Mouse (Mus musculus) liver, embryonic 13.5 days (tissue): Measurements from ENCODE around the gene Apol11b. TPM values are rescaled to one million over a fixed set of nuclear protein-coding genes. Genes with fewer than 3 reads are reported as not detected.

ENCODE experiments used
- ATAC-seq: fragments of 200-750 bp; cut with Nextera tagmentation; 2 replicates; pipeline ENCODE4 v1.8.0; 2017; ENCODE audit warnings: low read depth, mild to moderate bottlenecking, moderate number of reproducible peaks, moderate library complexity
- DNase-seq: peaks from one replicate; pipeline ENCODE4 v3.0.0; 2022
- H3K27ac ChIP-seq: fragments of 300-500 bp; sonication (generic); 2 replicates; pipeline ENCODE4 v1.5.1; 2015; ENCODE audit warnings: moderate library complexity, mild to moderate bottlenecking, inconsistent platforms
- H3K27me3 ChIP-seq: fragments of 300-500 bp; sonication (generic); 2 replicates; pipeline ENCODE4 v1.6.1; 2015; ENCODE audit warnings: mild to moderate bottlenecking, inconsistent platforms
- H3K36me3 ChIP-seq: fragments of 300-500 bp; sonication (generic); 2 replicates; pipeline ENCODE4 v1.6.1; 2015; ENCODE audit warnings: mild to moderate bottlenecking, inconsistent platforms
- H3K4me1 ChIP-seq: fragments of 300-500 bp; sonication (generic); replicated peaks from 2 replicates; pipeline ENCODE4 v1.6.1; 2015; ENCODE audit warnings: inconsistent platforms
- H3K4me2 ChIP-seq: fragments of 300-500 bp; sonication (generic); 2 replicates; pipeline ENCODE4 v1.6.1; 2015; ENCODE audit warnings: inconsistent platforms, mild to moderate bottlenecking, moderate library complexity
- H3K4me3 ChIP-seq: fragments of 300-500 bp; sonication (generic); replicated peaks from 2 replicates; pipeline ENCODE4 v1.5.1; 2015; ENCODE audit warnings: mild to moderate bottlenecking, inconsistent platforms
- H3K9ac ChIP-seq: fragments of 300-500 bp; sonication (generic); 2 replicates; pipeline ENCODE4 v1.6.1; 2015; ENCODE audit warnings: mild to moderate bottlenecking, inconsistent platforms
- H3K9me3 ChIP-seq: fragments of 300-500 bp; sonication (generic); replicated peaks from 2 replicates; pipeline ENCODE4 v1.6.1; 2016; ENCODE audit warnings: inconsistent platforms
- WGBS: fragments of 180-500 bp; shearing (Covaris S2); methylation state at CpG from one replicate; pipeline ENCODE4 v1.1.7; 2015; ENCODE audit not compliant: insufficient replicate concordance; 5-methylcytosine and 5-hydroxymethylcytosine counted together
- polyA plus RNA-seq: library from polyadenylated mRNA; unstranded; fragments of >200 nt; fragmentation: Nextera tagmentation; extraction: Ambion mirVana; gene quantifications from 2 replicates; pipeline ENCODE4 v1.2.1, GENCODE M21; 2015

Apol11b gene
- polyA plus RNA-seq, 1 experiment from 2014 or later: 10.6 TPM

GRCm38 (mm10) chr15:77598958-77599357, 44.1 kb downstream of the Apol11b start, which contains the start of gene Gm36245:
TSS of gene Gm36245 (plus strand) at chr15:77599258.
- DNase-seq (no peak), ATAC-seq (no peak)
- 67% methylated on average over 1 of the region's 1 CpGs for WGBS
- Histone ChIP-seq H3K36me3 (no peaks in the 10 kb centered on the region), H3K4me2 (no peak within 1 kb of the TSS), H3K9ac (no peak within 1 kb of the TSS), H3K4me3 (no peak within 1 kb of the TSS), H3K4me1 (no peaks in the 10 kb centered on the region), H3K27me3 (no peaks in the 10 kb centered on the region), H3K27ac (no peak within 1 kb of the TSS), H3K9me3 (no peaks in the 10 kb centered on the region)

- Histone ChIP-seq H3K4me2 (no peak overlapping the region), H3K9ac (no peak overlapping the region), H3K27ac (no peak overlapping the region), H3K9me3 (no peaks in the 10 kb centered on the region), H3K27me3 (no peaks in the 10 kb centered on the region), H3K4me3 (no peak overlapping the region), H3K4me1 (no peaks in the 10 kb centered on the region), H3K36me3 (no peaks in the 10 kb centered on the region)
- no peak for ATAC-seq
- WGBS: 30% methylated on average over 3 of the region's 3 CpGs
- no peak for DNase-seq
Measured at GRCm38 (mm10) chr15:77598429-77598828, 44.7 kb downstream of the Apol11b start.

GRCm38 (mm10) chr15:77595961-77596360, 47.1 kb downstream of the Apol11b start, which contains the start of gene Apol10b:
TSS of gene Apol10b (minus strand) at chr15:77596125.
- 35% methylated on average over 5 of the region's 5 CpGs for WGBS
- H3K27me3 ChIP-seq: no peaks in the 10 kb centered on the region
- H3K9ac ChIP-seq: no peak within 1 kb of the TSS
- H3K4me3 ChIP-seq: no peak within 1 kb of the TSS
- no peak within 1 kb of the TSS for H3K4me2 ChIP-seq
- ATAC-seq (no peak), DNase-seq (no peak)
- H3K27ac ChIP-seq: no peak within 1 kb of the TSS
- no peaks in the 10 kb centered on the region for H3K36me3 ChIP-seq
- no peaks in the 10 kb centered on the region for H3K9me3 ChIP-seq
- no peaks in the 10 kb centered on the region for H3K4me1 ChIP-seq

GRCm38 (mm10) chr15:77593557-77593956, 49.5 kb downstream of the Apol11b start:
- ATAC-seq (no peak), DNase-seq (no peak)
- Histone ChIP-seq H3K4me1 (no peaks in the 10 kb centered on the region), H3K4me2 (no peak overlapping the region), H3K27me3 (no peaks in the 10 kb centered on the region), H3K9me3 (no peaks in the 10 kb centered on the region), H3K9ac (no peak overlapping the region), H3K36me3 (no peaks in the 10 kb centered on the region), H3K4me3 (no peak overlapping the region), H3K27ac (no peak overlapping the region)
- WGBS: 38% methylated on average over 1 of the region's 1 CpGs

GRCm38 (mm10) chr15:77590881-77591280, 52.2 kb downstream of the Apol11b start:
- DNase-seq (no peak), ATAC-seq (no peak)
- no peaks in the 10 kb centered on the region for H3K36me3 ChIP-seq
- no peaks in the 10 kb centered on the region for H3K9me3 ChIP-seq
- no peak overlapping the region for H3K4me3 ChIP-seq
- WGBS: 66% methylated on average over 2 of the region's 2 CpGs
- H3K4me1 ChIP-seq: no peaks in the 10 kb centered on the region
- H3K27ac ChIP-seq: no peak overlapping the region
- no peaks in the 10 kb centered on the region for H3K27me3 ChIP-seq
- H3K9ac ChIP-seq: no peak overlapping the region
- no peak overlapping the region for H3K4me2 ChIP-seq

GRCm38 (mm10) chr15:77588981-77589380, 54.1 kb downstream of the Apol11b start:
- no peaks in the 10 kb centered on the region for H3K27me3 ChIP-seq
- ATAC-seq (no peak), DNase-seq (no peak)
- H3K4me1 ChIP-seq: no peaks in the 10 kb centered on the region
- no peak overlapping the region for H3K4me2 ChIP-seq
- no peaks in the 10 kb centered on the region for H3K9me3 ChIP-seq
- no peak overlapping the region for H3K9ac ChIP-seq
- no peaks in the 10 kb centered on the region for H3K36me3 ChIP-seq
- no peak overlapping the region for H3K27ac ChIP-seq
- H3K4me3 ChIP-seq: no peak overlapping the region

GRCm38 (mm10) chr15:77587026-77587425, 56.1 kb downstream of the Apol11b start:
- Histone ChIP-seq H3K9me3 (no peaks in the 10 kb centered on the region), H3K9ac (no peak overlapping the region), H3K27ac (no peak overlapping the region), H3K4me2 (no peak overlapping the region), H3K4me3 (no peak overlapping the region), H3K4me1 (no peaks in the 10 kb centered on the region), H3K27me3 (no peaks in the 10 kb centered on the region), H3K36me3 (no peaks in the 10 kb centered on the region)
- DNase-seq (no peak), ATAC-seq (no peak)

Other genes starting within 250 kb of the Apol11b start
- 0.17 and 0.27 TPM in 2 replicates for gene Apol7a, start 244.2 kb downstream of the Apol11b start, polyA plus RNA-seq
- gene Apol9a, start 232.2 kb downstream of the Apol11b start, polyA plus RNA-seq: 0.06 TPM in 2 replicates
- gene Apol7b, start 195.8 kb downstream of the Apol11b start, polyA plus RNA-seq: not detected in 2 replicates
- 0.05 and 0.10 TPM in 2 replicates for gene Apol10a, start 166.2 kb downstream of the Apol11b start, polyA plus RNA-seq
- gene Apol11a, start 135.0 kb downstream of the Apol11b start, polyA plus RNA-seq: 0.15 and 0.38 TPM in 2 replicates
- not detected in 2 replicates for gene Apol7c, start 110.0 kb downstream of the Apol11b start, polyA plus RNA-seq
- not detected in 2 replicates for gene 1700025B11Rik, start 81.4 kb downstream of the Apol11b start, polyA plus RNA-seq
- not detected in 2 replicates for gene Apol10b, start 47.2 kb downstream of the Apol11b start, polyA plus RNA-seq
- gene Gm36245, start 44.0 kb downstream of the Apol11b start, polyA plus RNA-seq: not detected in 2 replicates
- gene Apol7e, start 55.6 kb upstream of the Apol11b start, polyA plus RNA-seq: not detected in 2 replicates
- gene Apol9b, start 85.8 kb upstream of the Apol11b start, polyA plus RNA-seq: not detected in 2 replicates
- gene Apol8, start 113.7 kb upstream of the Apol11b start, polyA plus RNA-seq: 29.8 and 34.9 TPM in 2 replicates
- gene Myh9, start 198.9 kb upstream of the Apol11b start, polyA plus RNA-seq: 18.3 and 22.2 TPM in 2 replicates